Comparison of ENCODE assay signal across 16 mouse cellular contexts in the genomic region with DNA sequence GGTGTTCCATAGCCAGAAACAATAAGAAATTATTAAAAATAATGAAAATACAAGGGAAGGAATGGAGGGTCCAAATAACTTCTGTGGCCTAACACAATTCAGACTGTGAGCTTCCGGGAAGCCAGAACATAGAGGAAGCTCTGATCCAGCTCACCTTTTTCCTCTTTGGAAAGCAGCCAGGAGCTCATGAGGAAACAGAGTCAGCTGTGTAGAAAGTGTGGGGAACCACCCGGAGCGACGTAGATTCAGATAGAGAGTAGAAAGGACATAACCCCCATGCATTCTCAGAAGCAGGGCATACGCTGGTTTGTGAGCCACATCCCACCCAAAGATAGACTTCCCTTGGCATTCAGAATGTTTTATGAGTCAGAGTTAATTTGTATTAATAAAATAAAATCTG.
"Had no signal": no experiment of that assay in that cellular context is flagged by ENCODE, and none has a peak within 500 bp of the region (broad histone marks: within the 10 kb centered on the region; RNA-seq: fewer than 3 reads in every experiment).

No protein-coding gene starts in this region.

- H3K27me3 ChIP-seq: neural tube, embryonic 12.5 days; neural tube, embryonic 13.5 days; neural tube, embryonic 15.5 days; stomach, embryonic 15.5 days had no signal

- H3K27ac ChIP-seq: neural tube, embryonic 12.5 days; neural tube, embryonic 13.5 days; neural tube, embryonic 15.5 days; stomach, embryonic 15.5 days had no signal

- H3K9ac ChIP-seq: neural tube, embryonic 12.5 days; neural tube, embryonic 13.5 days; neural tube, embryonic 15.5 days; stomach, embryonic 15.5 days had no signal

- H3K4me3 ChIP-seq: neural tube, embryonic 12.5 days; neural tube, embryonic 13.5 days; neural tube, embryonic 15.5 days; stomach, embryonic 15.5 days had no signal

- H3K36me3 ChIP-seq: neural tube, embryonic 12.5 days; neural tube, embryonic 13.5 days; neural tube, embryonic 15.5 days; stomach, embryonic 15.5 days had no signal

- DNase-seq: retina, postnatal 1 day; right cerebral cortex, adult 18-20 months; right cerebral cortex, postnatal 14 days; right cerebral cortex, postnatal 25 days; right cerebral cortex, postnatal 4 days; spleen, adult 18-20 months; thymus, adult 18-20 months; thymus, adult 2 months; thymus, postnatal 14 days; thymus, postnatal 25 days; thymus, postnatal 36 days; thymus, postnatal 4 days had no signal

- H3K4me2 ChIP-seq: neural tube, embryonic 12.5 days; neural tube, embryonic 13.5 days; neural tube, embryonic 15.5 days; stomach, embryonic 15.5 days had no signal

- H3K9me3 ChIP-seq: neural tube, embryonic 12.5 days; neural tube, embryonic 13.5 days; neural tube, embryonic 15.5 days; stomach, embryonic 15.5 days had no signal
